Mouse (Mus musculus) kidney, postnatal 36 days (tissue): ENCODE measurements around the gene Gsta1.
"Not testable (repeated sequence)": the region's sequence is repeated elsewhere in the genome, so short reads cannot be mapped to it uniquely, and the experiment has no call there.

Source experiments
- DNase-seq, 2 experiments: peaks; one replicate each; pipeline ENCODE4 v3.0.0; 2021 to 2022; ENCODE audit warnings: mixed read lengths in 2 of 2

Gsta1 gene

DNA sequence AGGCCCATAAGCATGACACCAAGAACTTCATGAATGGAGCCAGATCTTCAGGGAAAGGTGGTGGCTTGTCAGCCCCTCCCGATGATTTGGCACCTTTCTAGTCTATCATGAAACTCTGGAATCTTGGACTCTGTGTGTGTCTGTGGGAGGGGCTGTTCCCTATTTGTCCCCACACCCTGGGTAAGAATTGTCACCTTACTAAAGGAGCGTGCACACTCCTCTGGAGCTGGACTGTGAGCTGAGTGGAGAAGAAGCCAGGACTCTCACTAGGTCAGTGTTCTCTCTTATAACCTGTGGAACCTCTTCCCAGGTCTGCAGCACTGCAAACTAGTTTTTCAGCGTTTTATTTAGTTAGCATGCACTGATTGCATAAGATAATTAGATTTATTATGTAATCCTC lies at the start of gene Gsta1:
Gsta1 (plus strand) TSS at position 196 of the 400 bp plus-strand sequence.
- DNase-seq: not testable (repeated sequence)

DNA sequence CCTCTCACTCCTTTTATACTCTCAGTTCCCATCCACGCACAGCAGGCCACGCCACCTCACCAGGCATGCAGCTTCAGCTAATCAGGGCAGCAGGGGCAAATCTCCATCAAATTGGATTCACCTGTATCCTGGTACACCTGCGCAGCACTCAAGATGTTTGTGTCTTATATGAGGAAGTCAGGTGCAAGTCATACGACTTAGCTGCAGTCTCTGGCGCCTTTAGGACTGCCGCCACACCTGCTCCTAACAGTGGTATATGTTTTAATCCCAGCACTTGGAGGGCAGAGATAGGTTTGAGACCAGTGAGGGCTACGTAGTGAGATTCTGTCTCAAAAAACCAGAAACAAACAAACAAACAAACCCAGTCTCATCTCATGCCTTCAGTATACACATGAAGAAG lies 48.0 kb upstream of the Gsta1 start, which contains the start of gene Gsta4:
Gsta4 (plus strand) TSS at position 301 of the 400 bp plus-strand sequence.
- DNase-seq: not testable (repeated sequence)

DNA sequence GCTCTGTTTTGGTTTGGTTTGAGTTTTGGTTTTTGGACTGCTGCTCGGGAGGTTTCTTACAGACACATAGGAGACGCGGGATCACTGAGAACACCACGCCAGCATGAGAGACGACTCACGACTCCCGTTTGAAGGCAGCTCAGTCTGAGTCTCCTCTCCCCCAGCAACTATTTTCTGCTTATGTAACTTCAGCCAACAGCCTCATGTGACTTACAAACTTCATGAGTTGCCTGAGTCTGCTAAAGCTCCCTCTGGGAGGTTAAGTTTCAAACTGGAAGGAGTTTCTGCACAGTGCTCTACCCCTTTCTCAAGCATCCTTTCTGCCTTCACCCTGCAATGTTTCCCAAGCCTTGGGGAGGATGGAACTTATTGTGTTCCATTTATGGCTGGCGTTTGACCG lies 44.8 kb upstream of the Gsta1 start:
- DNase-seq: peak in 1 of 2 experiments; percentile 29

DNA sequence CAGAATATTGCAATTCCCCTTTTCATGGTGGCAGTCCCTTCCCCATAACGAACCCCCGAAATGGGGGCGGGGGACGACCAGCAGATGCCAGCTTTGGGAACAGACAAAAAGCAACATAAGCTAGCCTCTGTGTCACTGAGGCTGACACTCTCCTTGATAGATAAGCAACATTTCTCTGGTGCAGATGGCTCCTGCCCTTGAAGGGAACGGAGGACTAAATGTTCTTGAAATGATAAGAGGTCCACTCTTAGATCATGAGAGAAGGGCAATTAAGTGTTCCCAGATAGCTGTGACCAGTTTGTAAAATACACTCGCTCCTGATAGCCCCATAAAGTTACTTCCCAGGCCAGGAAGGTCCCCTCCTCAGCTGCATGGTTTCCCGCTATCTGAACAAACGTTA lies 41.5 kb upstream of the Gsta1 start:
- DNase-seq: no peak

DNA sequence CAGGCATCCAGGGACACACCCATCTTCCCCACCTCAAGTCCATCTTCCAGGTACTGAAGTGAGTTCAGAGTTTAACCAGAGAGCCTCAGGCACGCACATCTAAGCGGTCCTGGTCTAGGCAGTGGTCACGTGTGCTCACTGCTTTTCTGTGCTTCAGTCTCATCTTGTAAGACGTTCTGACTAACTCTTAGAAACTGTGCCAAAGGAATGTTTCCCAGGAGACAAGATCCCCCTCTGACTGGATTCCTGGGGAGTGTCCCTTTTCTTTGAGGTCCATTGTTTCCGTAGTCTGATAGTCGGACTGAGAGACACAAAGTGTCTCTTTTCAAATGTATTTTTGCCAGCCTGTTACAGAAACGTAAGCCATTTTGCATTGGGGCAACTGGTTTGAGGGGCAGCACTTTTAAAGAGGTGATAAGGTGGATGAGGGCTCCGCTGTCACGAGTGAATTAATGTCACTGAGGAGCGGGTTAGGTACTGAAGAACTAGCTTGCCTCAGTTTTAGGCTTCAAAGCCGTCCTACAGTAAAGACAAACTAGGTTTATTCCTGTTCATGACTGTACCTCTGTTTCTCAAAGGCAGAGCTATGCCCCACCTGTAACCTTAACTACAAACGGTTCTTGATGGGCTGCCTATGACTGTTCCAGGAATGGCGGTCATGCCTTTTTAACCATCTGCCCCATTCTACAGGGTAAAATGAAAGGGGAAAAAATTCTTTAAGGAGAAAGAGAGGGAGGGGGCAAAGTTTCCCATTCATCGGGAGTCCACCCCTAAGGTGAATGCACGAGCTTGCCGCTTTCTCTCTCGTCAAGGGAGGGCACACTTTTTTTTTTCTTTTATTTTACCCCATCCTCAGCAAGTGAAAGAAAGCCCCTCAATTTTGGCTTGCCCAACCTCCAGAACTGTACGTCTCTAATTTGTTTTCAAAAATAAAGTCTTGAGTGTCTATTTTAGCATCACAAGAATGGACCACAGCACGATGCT lies 39.5 kb upstream of the Gsta1 start:
- DNase-seq: peak in 1 of 2 experiments; percentile 41

DNA sequence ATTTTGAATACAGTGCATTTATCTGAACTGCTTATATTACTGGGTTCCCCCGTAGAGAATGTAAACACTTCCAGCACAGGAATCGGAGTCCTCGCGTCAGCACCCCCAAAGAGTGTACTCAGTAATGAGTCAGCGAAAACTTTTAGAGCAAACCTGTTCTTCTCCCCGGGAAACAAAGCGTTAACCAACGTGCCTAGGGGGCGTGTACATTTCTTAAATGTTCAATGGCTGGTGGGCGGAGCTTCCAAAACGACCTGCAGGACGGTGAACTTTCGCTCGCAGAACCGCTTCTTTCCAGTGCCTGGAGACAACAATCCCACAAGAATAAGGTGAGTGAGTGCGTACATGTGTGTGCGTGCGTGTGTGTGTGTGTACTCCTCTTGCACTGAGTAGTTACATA lies 38.7 kb upstream of the Gsta1 start:
- DNase-seq: peak; percentile 86 to 87

DNA sequence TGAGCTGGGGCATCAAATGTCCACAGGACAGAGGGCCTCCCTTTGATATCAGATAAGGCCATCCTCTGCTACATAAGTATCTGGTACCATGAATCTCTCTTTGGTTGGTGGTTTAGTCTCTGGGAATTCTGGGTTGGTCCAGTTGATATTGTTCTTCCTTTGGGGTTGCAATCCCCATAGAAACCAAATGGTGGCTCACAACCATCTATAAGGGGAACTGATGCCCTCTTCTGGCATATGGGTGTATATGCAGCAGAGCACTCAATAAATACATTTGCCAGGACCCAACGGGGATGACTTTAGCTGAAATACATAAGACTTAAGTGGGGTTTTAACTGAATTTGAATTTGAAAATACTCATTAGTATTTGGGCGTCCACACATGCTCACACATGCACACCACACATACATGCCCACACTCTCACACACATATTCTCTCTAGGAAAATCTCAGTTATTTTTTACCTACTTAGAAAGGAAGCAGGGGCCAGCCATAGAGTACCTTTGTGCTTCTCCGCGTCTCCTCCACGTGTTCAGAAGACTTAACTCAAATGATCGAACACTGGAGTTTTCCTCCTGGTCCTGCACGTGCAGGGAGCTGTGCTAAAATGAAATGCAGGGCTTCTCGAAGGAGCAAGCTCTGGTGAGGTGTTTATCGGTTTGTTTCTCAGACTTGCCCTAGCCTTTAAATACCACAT lies 36.4 kb upstream of the Gsta1 start:
- peak; percentile 73 to 74 for DNase-seq

DNA sequence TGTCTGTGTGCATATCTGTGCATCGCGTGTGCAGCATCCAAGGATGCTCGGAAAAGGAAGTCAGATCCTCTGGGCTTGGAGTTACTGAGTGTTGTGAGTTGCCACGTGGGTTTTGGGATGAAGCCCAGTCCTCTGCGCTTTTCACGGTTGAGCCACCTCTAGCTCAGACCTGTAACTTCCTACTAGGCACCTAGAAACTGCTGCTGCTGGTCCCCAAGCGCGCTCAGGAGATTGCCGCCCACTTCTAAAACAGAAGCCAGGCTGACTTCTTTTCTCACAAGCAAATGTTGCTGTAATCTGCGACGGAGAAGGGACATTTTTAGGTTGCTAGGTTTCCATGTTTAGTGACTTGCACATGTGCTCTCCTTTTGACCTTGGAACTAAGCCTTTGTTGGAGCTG lies 35.4 kb upstream of the Gsta1 start:
- peak in 1 of 2 experiments; percentile 23 for DNase-seq

DNA sequence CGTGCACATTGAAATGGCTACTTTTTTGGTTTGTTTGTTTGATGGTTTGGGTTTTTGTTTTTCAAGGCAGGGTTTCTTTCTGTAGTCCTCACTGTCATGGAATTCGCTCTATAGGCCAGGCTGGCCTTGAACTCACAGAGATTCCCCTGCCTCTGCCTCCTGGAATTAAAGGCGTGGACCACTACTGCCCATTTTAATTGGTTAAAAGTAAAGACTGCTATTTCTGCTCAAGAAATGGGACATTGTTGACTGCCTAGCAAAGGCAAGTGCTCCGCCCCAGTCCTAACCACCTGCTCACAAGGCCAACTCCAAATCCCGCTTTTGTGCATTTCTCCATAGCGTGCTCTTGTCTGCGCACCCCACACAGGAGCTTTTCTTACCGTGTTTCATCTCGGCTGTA lies 32.7 kb upstream of the Gsta1 start:
- no peak for DNase-seq

DNA sequence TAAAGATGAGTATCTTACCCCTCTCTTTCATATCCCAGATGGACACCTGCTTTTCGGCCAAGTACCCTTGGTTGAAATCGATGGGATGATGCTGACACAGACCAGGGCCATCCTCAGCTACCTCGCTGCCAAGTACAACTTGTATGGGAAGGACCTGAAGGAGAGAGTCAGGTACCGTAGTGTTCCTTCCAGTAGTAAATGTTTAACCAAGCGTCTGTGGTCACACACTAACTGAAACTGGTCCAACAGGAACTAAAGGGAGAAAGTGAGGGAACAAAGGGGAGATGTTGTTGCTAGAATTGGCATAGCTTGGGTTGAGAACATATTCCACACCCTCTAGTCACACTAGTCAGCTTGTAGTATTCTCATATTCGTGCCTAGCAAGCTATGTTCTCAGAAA lies 26.3 kb upstream of the Gsta1 start:
- peak; percentile 27 to 66 for DNase-seq

DNA sequence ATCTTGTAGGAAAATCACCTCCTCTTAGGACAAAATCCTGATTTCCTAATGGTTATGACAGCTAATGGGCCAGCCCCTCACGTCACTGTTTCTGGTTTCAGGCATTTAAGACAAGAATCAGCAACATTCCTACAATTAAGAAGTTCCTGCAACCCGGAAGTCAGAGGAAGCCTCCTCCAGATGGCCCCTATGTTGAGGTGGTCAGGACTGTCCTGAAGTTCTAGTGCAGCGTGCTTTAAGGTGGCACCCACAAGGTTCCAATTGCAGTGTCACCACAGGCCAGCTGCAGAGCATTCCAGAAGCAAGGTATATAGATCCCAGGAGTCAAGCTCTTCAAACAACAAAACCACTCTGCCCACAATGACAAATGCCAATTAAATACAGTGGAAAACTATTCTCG lies 21.5 kb upstream of the Gsta1 start:
- no peak for DNase-seq

DNA sequence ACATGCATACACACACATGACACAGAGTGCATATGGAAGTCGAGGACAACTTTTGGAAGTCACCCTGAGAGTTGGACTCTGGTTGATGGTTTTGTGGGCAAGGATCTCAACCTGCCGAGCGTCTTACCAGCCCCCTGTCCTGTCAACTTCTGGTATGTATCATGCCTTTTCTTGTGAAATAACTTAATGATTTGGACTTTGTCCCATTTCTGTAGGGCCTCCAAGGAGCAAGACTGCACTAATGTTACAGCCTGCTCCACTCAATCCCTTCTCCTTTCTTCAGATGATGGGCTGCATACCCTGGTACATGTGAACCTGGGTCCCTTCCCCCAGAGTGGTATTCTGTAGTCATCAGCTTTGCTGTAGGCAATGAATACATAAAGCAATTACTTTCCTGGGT lies 20.4 kb upstream of the Gsta1 start:
- DNase-seq: no peak

DNA sequence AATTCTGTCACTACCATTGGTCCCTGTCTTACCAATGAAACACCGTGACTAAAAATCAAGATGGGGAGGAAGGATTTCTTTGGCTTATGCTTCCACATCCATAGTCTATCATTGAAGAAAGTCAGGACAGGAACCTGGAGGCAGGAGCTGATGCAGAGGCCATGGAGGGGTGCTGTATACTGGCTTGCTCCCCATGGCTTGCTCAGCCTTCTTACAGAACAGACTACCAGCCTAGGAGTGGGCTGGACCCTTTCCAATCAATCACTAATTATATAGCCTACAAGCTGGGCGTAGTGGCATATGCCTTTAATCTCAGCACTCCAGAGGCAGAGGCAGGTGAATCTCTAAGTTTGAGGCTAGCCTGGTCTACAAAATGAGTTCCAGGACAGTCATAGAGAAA lies 19.6 kb upstream of the Gsta1 start:
- no peak for DNase-seq

DNA sequence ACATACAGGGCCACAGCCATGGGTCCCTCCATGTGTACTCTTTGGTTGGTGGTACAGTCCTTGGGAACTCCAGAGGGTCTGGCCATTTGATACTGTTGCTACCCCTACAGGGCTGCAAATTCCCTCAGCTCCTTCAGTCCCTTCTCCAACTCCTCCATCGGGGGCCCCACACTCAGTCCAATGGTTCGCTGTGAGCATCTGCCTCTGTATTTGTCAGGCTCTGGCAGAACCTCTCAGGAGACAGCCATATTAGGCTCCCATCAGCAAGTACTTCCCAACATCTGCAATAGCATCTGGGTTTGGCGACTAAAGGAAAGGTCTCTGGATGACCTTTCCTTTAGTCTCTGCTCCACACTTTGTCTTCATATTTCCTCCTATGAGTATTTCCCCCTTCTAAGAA lies 18.9 kb upstream of the Gsta1 start:
- no peak for DNase-seq

DNA sequence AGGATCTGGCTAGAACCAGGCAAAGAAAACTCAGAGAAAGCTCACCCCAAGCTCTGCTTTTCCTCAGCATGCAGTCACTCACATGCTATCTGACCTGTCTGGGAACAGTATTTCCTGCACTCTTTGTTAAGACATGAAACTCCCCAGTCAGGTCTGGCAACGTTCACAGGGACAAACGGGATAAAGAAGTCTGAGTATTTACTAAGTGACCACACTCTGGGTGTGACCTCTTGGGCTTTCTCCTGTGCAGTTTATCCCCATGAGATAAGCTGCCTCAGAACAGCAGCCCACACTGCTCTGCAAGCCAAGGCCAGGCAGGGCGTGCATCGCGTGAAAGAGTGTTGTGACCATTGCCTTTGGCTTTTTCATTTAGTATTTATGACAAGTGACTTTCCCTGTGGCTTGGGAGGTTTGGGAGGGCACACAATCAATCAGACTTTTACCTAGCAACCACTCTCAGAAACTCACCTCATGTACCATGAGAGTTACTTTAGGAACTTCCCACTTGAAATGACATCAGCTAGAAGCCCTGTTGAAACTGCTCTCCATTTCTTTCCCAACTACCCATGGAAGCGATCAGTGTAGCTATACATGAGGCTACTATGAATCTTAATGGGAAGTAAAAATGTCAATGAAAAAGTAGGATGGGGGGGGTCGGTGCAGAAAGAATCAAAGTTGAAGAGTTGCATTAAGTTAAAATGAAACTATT lies 18.0 kb upstream of the Gsta1 start:
- DNase-seq: no peak

DNA sequence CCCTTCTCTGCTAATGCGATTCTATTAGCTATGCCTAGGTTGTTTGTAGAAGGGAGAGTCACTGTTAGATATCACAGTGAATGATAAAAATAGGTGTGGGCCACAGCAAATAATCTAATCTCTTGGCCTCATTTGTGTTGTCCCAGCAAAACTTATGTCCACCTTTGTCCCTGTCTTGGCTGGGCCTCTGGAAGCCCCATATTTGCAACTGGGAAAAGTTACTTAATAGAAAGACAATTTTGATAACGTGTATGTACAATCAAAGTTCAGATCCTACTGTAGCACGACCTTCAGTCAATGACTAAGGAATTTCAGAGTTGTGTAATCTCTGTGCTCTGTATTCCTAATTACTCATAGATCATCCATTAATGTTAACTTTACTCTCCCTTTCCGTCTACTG lies 13.4 kb upstream of the Gsta1 start:
- peak in 1 of 2 experiments; percentile 48 for DNase-seq

DNA sequence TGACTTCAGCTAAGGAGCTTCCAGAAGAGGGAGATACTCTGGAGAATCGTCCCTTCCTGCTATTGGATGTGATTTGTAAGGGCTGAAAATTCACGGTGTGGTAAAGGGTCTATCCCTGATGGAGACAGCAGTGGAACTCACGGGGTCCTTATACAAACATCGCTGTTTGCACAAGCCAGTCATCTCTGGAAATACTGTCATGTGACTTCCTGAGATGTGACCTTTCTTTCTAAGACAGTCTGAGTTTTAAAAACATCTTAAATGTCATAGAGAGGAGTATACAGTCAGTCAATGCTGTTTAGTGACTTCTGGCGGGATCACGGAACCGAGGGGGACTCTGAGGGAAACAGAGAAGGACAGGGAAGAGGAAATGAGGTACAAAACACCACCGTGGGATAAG lies 7.8 kb upstream of the Gsta1 start:
- no peak for DNase-seq

DNA sequence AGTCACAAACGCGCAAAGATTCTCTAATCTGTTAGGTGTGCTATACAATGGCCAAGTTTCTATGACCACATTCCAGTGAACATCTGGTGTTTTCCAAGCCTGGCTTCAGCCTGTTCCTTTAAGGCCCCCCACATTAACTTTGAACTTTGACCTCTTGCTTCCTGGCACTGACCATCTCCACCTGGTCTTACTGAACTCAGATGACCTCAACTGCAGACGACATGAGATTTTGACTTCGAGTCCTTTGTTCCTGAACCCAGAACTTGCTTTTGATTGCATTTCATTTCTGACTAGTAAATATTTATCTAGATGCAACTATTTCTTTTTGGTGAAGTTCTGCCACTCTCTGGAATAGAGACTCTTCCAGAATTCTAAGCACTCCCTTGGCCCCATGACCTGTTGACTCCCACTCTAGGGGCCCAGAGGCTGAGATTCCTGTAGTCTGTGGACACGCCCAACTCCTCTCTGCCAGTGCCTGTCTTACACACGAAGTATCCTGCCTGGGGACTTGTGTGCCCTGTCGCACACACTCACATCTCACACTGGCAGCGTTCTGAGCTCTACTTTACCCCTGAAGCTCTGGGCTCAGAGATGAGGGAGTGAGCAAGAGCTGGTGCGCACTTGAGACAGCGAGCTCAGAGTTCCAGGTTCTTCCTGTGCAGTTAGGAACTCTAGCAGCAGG lies 7.1 kb upstream of the Gsta1 start:
- DNase-seq: peak; percentile 41 to 62

DNA sequence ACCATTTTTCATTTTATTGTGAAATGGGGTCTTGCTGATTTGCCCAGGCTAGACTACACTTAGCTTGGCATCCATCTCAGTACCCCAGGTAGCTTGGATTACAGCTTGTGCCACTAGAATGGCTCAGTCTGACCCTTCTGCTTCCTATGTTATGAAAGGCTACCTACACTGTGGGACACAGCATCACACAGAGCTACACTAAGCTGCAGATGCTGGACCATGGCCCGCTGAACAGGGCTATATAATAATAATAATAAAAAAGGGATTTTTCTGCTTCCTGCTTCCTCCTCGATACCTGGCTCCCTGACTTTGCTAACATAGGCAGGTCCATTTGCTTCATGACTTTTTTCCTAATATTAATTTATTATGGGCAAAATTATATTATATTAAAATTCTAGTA lies 6.0 kb upstream of the Gsta1 start:
- no peak for DNase-seq

DNA sequence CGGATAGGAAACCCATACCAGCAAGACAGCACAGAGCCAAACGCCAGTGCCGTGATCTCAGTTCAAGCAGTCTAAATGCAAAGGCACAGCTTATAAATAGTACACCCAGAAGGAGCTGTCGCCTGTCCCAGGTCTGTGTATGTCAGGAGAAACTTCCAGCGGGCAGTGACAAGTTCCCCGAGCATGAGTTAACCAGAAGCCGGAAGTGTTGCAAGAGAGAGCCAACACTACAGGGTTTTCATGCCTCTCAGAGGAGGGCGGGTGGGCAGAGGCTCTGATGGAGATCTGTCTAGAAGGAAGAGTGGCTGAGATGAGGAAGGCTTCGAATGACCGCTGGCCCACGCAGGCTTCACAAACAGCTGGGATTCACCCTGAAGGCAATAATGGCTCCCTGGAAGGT lies 5.2 kb upstream of the Gsta1 start:
- no peak for DNase-seq

DNA sequence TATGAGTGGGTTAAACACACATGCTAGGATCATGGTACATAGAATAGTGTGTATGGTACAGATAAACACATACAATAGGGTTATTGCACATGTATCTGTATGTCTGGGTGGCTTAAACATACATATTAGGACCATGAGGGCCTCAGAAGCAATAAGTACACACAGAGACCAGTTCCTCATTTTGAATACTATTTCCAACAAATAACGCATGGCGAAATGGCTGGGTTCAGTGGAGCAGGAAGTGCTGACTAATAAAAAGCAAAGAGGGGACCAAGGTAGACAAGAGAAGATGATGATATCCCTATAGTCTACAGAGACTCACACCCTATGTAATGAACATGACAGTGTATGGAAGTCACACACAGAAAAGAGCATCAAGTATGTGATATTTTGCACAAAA lies 2.3 kb upstream of the Gsta1 start:
- no peak for DNase-seq

DNA sequence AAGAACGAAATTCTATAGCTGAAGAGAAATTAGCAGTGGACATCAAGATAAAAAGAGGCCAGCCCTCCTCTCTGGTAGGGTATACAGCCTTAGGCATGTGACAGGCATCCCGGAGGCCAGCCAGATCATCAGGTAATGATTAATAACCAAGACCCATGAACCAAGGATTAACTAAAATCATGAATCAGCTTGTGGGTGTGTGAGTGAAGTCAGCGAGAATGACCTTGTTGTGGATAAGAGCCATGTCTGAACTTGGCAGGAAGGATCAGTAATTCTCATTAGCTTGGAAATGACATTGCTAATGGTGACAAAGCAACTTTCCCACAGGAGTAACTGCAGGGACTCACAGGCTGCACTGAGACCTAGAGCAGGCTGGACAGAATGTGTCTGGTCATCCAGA lies 798 bp upstream of the Gsta1 start:
- peak; percentile 56 to 80 for DNase-seq
